Mouse (Mus musculus) spleen, postnatal 0 days (tissue): ENCODE results near the gene Tmco2. TPM values are rescaled to one million over a fixed set of nuclear protein-coding genes. Genes with fewer than 3 reads are reported as not detected.

Experiments used
- polyA plus RNA-seq: library from polyadenylated mRNA; unstranded; fragments of >200 nt; fragmentation: Nextera tagmentation; extraction: Ambion mirVana; gene quantifications from 2 replicates; pipeline ENCODE4 v1.2.1, GENCODE M21; 2015

The Tmco2 gene
- not detected in 2 replicates for polyA plus RNA-seq

DNA sequence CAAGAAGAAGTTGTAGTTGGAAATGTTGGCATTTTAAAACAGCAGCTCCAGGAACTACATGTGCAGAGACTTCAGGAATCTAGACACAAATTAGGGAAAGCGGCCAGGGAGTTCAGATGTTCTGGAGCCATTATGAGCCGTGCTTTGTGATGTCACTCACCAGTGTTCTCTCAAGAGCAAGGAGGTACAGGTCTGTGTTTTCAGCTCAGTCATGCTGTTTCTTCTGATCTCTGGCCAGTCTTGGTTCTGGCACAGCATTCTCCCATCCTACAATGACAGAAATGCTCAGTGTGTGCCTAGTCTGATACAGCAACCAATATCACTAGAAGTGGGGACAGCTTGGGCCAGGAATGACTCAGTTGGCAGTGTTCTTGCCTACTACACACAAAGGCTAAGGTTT, at the start of gene Tmco2:
Gene Tmco2, minus strand, starts transcription at position 101 of the 400 bp plus-strand sequence.

GRCm38 (mm10) chr4:121097650-121098378, 11.2 kb downstream of the Tmco2 start, which contains the start of gene Zmpste24:
Zmpste24 (minus strand) TSS chr4:121098241.

Other genes starting within 250 kb of the Tmco2 start
- gene Exo5, start 184.2 kb downstream of the Tmco2 start, polyA plus RNA-seq, result 9.3 and 11.4 TPM in 2 replicates
- gene Zfp69, start 157.5 kb downstream of the Tmco2 start, polyA plus RNA-seq, result 2.4 and 2.8 TPM in 2 replicates
- 27.8 and 30.9 TPM in 2 replicates for gene Smap2, start 92.0 kb downstream of the Tmco2 start, polyA plus RNA-seq
- gene Col9a2, start 69.8 kb downstream of the Tmco2 start, polyA plus RNA-seq, result 2.8 and 3.4 TPM in 2 replicates
- gene Zmpste24, start 11.0 kb downstream of the Tmco2 start, polyA plus RNA-seq, result 18.4 and 18.9 TPM in 2 replicates
- gene Rlf, start 105.9 kb upstream of the Tmco2 start, polyA plus RNA-seq, result 14.2 and 14.3 TPM in 2 replicates
- gene Gm12888, start 215.7 kb upstream of the Tmco2 start, polyA plus RNA-seq, result not detected in 2 replicates